Mouse (Mus musculus) heart, embryonic 14.5 days (tissue): ENCODE measurements around the gene Mettl2. TPM values are rescaled to one million over a fixed set of nuclear protein-coding genes. Genes with fewer than 3 reads are reported as not detected.

ENCODE experiments used
- ATAC-seq: fragments of 200-750 bp; cut with Nextera tagmentation; 2 replicates; pipeline ENCODE4 v1.8.0; 2017; ENCODE audit warnings: low read depth, moderate TSS enrichment; ENCODE audit not compliant: insufficient number of reproducible peaks, insufficient read depth, low FRiP score
- H3K27ac ChIP-seq, 2 experiments: fragments of 200-500 bp in 1 of 2; fragments of 300-500 bp in 1 of 2; sonication (generic) in 1 of 2; replicated peaks in 1 of 2; 2 replicates each; pipeline ENCODE4 v1.5.1; 2012 to 2014; ENCODE audit warnings: low read depth in 2 of 2, low read length in 2 of 2, control low read depth in 1 of 2, mild to moderate bottlenecking in 1 of 2, mixed read lengths in 1 of 2; ENCODE audit not compliant: control insufficient read depth in 1 of 2, insufficient read depth in 1 of 2
- H3K27me3 ChIP-seq: fragments of 300-500 bp; sonication (generic); 2 replicates; pipeline ENCODE4 v1.6.1; 2014; ENCODE audit warnings: mild to moderate bottlenecking, low read length, control low read depth; ENCODE audit not compliant: control insufficient read depth, insufficient read depth
- H3K36me3 ChIP-seq: fragments of 300-500 bp; sonication (generic); 2 replicates; pipeline ENCODE4 v1.6.1; 2014; ENCODE audit warnings: mild to moderate bottlenecking, control low read depth, low read length, mixed read lengths; ENCODE audit not compliant: control insufficient read depth, insufficient read depth
- H3K4me1 ChIP-seq, 2 experiments: fragments of 200-500 bp in 1 of 2; fragments of 300-500 bp in 1 of 2; sonication (generic) in 1 of 2; 2 replicates each; pipeline ENCODE4 v1.6.1; 2012 to 2014; ENCODE audit warnings: low read length in 2 of 2, control low read depth in 1 of 2, mixed read lengths in 1 of 2; ENCODE audit not compliant: control insufficient read depth in 2 of 2, insufficient read depth in 2 of 2
- H3K4me2 ChIP-seq: fragments of 300-500 bp; sonication (generic); 2 replicates; pipeline ENCODE4 v1.6.1; 2014; ENCODE audit warnings: mild to moderate bottlenecking, low read length
- H3K4me3 ChIP-seq, 2 experiments: fragments of 200-500 bp in 1 of 2; fragments of 300-500 bp in 1 of 2; sonication (generic) in 1 of 2; 2 replicates each; pipeline ENCODE4 v1.5.1; 2012 to 2014; ENCODE audit warnings: low read length in 2 of 2, mild to moderate bottlenecking in 2 of 2, control low read depth in 1 of 2, low read depth in 1 of 2, moderate library complexity in 1 of 2; ENCODE audit not compliant: control insufficient read depth in 1 of 2, insufficient read depth in 1 of 2
- H3K9ac ChIP-seq: fragments of 300-500 bp; sonication (generic); 2 replicates; pipeline ENCODE4 v1.6.1; 2014; ENCODE audit warnings: mild to moderate bottlenecking, low read length
- H3K9me3 ChIP-seq: fragments of 300-500 bp; sonication (generic); 2 replicates; pipeline ENCODE4 v1.6.1; 2016; ENCODE audit warnings: low read length, control low read depth; ENCODE audit not compliant: control insufficient read depth
- WGBS: fragments of 180-500 bp; shearing (Covaris S2); extraction: QIAGEN DNeasy Blood & Tissue Kit; methylation state at CpG from one replicate; pipeline ENCODE4 v1.1.7; 2014; 5-methylcytosine and 5-hydroxymethylcytosine counted together
- polyA plus RNA-seq: library from polyadenylated mRNA; unstranded; fragments of >200 nt; fragmentation: Nextera tagmentation; extraction: Ambion mirVana; gene quantifications from 2 replicates; pipeline ENCODE4 v1.2.1, GENCODE M21; 2014

Mettl2 gene
- polyA plus RNA-seq, 1 experiment from 2014 or later = 26.0 TPM

GRCm38 (mm10) chr11:105184678-105185077 is 58.5 kb downstream of the Mettl2 start:
- Histone ChIP-seq H3K27me3 (no peaks in the 10 kb centered on the region), H3K9ac (no peak overlapping the region), H3K4me3 (no peak overlapping the region), H3K36me3 (peaks cover 32% of the 10 kb centered on the region), H3K9me3 (no peaks in the 10 kb centered on the region), H3K4me2 (no peak overlapping the region), H3K27ac (no peak overlapping the region), H3K4me1 (peaks cover 3 to 19% of the 10 kb centered on the region in 2 experiments; a peak in 3 of 4 replicates)
- WGBS = 93% methylated on average over 3 of the region's 3 CpGs
- ATAC-seq = no peak

Other genes starting within 250 kb of the Mettl2 start
- not detected in 2 replicates for gene Efcab3, start 62.8 kb upstream of the Mettl2 start, polyA plus RNA-seq
- gene Gm10842, start 20.5 kb downstream of the Mettl2 start, polyA plus RNA-seq = not detected in 2 replicates
- 18.1 and 21.9 TPM in 2 replicates for gene Tlk2, start 52.4 kb downstream of the Mettl2 start, polyA plus RNA-seq
- 4.4 and 6.1 TPM in 2 replicates for gene Mrc2, start 166.2 kb downstream of the Mettl2 start, polyA plus RNA-seq